Mouse (Mus musculus): ENCODE results near the gene Tekt1.
"Not testable (repeated sequence)": the region's sequence is repeated elsewhere in the genome, so short reads cannot be mapped to it uniquely, and the experiment has no call there.

Tekt1 gene

GRCm38 (mm10) chr11:72388113-72388529 lies 25.9 kb upstream of the Tekt1 start:
- DNase-seq = no peak

DNA sequence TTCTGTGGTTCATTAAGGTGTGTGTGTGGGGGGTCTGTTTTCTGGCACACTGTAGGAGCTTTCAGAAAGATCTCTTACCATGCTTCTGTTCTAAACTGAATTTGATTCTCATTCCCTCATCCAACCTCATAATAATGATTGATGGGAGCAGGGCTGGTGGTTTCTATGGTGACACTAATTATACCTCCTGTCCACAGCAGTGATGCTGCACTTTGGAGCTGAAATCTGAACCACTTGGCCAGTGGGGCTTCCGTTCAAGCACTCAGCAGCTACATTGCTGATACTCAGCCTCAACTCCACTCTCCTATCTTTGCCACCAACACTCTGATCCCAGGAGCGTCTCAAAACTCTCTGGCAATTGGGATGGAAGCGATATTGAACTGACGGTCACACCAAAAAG lies 17.1 kb upstream of the Tekt1 start:
- no peak for DNase-seq

DNA sequence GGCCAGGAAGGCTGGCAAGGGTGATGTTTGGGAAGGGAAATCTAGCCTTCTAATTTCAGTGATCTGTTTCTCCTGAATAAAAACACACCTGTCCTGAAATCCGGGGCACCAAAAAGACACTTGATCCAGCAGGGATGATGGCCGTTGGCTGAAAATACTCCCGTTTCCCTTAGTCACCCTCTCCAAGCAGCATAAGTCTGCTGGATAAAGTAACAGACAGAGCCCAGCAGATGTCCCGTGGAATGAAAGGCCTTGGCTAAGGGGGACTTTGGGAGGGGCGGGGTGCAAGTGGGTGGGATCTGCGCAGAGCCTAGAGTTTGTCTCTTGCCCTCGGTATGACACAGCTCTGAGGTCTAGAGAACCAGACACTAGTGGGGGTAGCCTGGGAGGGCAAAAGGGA lies 16.0 kb upstream of the Tekt1 start:
- no peak for DNase-seq

DNA sequence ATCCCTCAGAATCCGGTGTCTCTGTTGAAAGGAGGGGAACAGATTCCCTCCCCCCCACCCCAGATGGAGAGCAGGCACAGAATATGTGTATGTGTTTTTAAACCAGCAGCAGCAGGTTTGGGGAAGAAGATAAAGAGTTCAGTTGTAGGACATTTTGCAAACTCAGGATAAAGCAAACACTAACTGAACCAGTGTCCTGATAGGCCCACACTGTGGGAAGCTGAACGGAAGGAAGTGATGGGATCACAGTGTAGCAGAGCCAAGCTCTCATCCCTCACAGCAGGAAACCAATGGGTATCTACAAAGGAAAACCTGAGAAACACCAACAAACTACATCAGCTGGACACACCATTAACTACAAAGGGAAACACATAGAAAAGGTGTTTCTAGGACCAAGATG lies 14.3 kb upstream of the Tekt1 start:
- DNase-seq = no peak

- DNase-seq = no peak
Measured at GRCm38 (mm10) chr11:72369904-72370672, 7.8 kb upstream of the Tekt1 start.

- DNase-seq = peak; percentile 38
Measured at GRCm38 (mm10) chr11:72367934-72368674, 5.9 kb upstream of the Tekt1 start.

GRCm38 (mm10) chr11:72366126-72366525 lies 3.9 kb upstream of the Tekt1 start:
- no peak for DNase-seq

DNA sequence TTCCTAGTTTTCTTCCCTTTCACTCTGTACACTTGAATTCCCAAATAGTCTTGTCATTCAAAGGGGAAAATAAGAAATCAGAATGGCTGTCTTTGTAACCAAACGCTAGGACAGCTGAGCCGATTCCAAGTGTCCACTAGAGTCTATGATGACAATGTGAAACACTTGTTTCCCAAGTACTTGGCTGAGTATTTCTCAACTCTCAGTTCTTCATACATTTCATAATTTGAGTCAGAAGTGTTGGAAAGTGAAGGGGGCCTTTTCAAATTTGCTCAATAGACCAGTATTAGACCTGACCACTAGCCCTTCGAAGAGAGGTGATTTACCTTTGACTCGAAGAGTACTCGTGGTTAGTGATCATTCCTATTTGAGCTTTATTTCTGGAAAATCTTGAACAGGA lies 2.3 kb upstream of the Tekt1 start:
- no peak for DNase-seq

DNA sequence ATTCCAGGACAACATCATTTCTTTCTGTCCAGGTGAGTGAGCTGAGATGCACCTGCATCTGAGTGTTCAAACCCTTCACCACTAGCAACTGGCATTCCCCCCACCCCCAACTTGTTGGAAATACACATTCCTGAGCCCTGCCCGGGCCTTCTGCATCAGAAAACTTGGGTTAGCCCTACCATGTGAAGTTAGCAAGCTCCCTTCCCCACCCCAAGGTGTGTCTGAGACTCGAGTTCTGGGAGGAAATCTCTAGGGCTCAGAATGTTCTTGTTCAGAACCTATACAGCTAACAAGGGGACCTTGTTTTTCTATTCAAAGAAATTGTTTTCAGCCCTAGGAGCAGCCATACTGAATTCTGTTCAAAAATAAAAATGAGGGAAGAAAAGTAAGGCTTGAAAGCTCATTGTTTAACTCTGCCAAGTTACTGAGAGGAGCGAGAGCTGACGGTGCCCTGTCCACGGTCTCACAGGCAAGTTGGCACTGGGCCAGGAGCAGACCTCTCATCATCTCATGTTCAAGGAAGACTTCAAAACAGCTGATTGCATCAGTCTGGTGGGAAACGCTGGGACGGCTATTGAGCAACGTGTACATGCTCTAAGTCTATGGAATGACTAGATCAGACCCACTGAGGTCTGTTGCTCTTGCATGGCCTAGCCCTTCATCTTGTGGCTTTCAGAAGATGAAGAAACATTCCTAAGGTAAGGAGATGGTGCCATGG lies 1.4 kb upstream of the Tekt1 start:
- DNase-seq = no peak

DNA sequence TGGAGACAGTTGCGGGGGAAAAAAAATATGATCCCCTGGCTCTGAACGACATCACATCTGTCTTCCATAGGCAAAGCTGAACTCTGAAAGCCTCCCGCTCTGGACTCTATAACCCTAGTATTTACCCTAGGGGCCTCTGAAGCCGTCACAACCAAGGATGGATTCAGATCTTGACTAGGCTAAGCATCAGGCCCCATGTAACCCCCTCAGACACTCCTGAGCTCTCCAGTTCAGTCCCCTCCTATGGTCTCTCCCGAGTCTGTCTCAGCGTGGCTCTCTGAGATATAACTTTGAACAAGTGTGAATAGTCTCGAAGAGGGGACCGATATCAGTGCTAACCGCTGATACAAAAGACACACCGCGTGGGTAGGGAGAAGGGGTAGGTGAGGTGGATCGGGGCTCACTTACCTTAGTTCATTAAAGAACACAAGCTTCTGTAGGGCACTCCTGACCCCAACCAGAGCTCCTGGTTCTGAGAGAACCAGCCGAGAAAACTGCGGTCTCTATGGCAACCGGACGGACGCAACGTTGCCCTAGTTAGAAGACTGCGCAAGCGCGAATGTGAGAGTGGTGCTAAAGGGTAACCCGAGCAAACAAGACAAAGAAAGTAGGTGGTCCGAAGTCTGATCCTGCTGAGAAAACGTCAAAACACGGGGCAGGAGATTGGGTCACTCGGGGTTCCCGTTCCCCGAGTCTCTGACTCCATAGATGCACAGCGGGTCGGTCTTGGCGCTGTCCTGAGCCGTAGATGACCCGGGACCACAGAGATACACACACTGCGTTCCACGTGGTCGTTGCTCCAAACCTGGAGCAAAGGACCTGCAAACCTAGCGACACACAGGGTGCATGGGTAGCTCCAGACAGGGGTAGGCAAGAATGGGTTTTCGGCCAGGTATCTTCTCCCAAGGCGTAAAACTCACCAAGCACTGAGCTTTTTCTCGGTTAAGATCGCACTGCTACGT lies 576 bp downstream of the Tekt1 start:
- DNase-seq = peak; percentile 76

GRCm38 (mm10) chr11:72354971-72355728 lies 7.1 kb downstream of the Tekt1 start:
- peak; percentile 40 for DNase-seq

GRCm38 (mm10) chr11:72353186-72353585 lies 9.1 kb downstream of the Tekt1 start:
- DNase-seq = no peak

GRCm38 (mm10) chr11:72352272-72352671 lies 10.0 kb downstream of the Tekt1 start:
- no peak for DNase-seq

DNA sequence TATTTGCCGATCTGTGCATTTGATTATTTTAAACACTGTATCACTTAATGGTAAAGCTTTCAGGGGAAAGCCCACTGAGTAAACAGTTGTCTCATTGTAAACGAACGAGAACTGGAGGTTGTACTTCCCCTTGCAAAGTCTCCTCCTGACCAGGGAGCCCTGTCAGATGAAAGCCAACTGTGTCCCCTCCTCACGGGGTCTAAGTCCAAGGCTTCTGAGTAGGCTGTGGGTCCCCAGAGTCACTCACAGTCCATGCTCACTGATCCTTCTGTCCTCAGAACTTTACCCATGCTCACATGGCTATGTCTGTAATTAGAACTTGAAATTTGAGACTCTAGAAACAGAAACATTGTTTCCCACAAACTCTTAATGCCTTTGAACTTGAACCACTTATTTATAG lies 12.6 kb downstream of the Tekt1 start:
- no peak for DNase-seq

GRCm38 (mm10) chr11:72349016-72349415 lies 13.2 kb downstream of the Tekt1 start:
- DNase-seq = peak; percentile 70

DNA sequence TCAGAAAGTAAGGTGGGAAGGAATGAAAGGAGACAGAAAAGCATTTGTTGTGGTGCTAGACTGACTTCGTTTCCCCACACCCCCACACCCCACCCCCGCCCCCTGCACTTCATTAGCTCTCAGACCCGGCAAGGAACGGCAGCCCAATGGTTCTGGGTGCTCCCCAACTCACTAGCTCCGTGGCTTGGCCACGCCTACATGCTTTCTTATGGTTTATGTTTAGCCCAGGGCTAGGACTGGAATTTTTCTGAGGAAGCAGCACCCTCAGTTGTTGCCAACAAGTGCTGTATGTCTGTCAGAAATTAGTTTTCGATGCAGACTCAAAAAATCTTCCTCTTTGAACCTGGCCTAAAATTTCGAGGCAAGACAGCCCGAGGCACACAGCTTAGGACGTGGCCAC lies 13.7 kb downstream of the Tekt1 start:
- DNase-seq = peak; percentile 25

DNA sequence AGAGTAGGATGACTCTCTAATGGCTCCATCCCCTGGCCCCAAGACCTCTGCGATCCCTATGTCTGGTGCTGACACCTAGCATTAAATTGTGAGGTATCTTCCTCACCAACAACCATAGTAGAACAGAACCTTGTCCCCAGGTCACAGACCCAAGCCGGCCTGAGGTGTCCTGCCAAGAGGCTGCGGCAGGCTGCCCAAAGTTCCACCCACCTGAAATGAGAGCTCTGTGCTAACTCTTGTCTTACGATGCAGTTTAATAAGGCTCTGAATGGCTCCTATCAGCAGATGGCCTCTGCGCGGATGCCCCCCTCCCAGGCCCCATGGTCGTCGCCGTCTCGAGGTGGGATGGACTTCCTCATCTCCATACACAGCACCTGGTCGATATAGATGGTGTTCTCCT lies 17.8 kb downstream of the Tekt1 start:
- DNase-seq = no peak

DNA sequence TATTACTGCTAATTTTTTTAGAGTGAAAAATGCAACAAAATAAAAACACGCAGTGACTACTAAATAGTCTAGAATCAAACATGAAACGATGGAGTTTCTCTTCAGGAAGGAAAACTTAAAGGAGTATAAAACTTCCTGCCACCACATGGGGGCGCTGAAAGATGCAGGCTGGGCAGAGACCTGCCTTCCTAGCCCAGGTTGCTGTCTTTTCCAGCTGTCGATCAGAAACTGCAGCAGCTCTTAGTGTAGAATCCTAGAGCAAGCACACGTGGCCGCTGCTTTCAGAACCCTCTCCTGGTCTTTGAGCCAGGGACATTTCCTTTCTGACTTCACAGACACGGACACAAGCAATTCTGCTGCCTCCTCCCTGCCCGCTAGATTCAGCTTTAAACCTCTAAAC lies 18.3 kb downstream of the Tekt1 start:
- DNase-seq = no peak

DNA sequence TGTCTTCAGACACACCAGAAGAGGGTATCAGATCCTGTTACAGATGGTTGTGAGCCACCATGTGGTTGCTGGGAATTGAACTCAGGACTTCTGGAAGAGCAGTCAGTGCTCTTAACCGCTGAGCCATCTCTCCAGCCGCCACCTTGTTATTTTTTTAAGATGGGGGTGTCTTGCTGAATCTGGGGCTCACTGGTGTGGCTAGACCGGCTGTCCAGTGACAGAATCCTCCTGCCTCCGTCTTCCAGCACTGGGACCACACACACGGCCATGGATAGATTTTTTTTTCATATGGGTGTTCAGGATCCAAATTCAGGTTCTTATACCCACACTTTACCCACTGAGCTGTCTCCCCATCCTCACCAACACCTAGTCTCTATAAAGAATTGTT lies 19.0 kb downstream of the Tekt1 start:
- DNase-seq = not testable (repeated sequence)

DNA sequence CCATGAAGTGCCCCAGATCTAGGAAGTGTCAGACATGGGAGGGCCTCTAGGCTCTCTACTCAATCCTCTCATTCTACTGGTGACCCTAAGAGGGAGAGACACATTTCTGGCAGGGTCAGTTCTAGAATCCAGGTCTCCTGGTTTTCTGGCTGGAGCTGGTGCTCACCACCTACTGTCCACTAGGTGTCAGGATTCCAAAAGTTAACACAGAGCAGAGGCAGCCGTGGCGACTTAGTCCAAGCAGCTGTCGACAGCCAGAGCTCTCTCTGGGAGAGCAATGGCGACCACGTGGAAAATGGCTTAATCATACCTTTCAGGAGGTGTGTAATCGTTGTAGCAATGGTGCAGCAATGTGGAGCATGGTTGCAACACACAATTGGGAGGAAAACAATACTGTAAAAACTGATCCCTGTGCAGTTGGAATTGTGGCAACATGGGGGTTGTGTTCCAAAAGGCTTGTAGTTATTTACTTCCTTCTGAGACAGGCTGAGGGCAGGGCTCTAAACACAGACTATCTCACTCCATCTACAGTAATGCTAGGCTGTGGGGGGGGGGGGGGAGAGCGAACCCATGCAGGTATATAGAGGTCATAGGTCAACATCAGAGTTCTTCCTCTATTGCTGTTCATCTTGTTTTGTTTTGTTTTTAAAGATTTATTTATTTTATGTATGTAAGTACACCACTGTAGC lies 19.5 kb downstream of the Tekt1 start:
- DNase-seq = peak; percentile 58

GRCm38 (mm10) chr11:72339716-72340115 lies 22.5 kb downstream of the Tekt1 start:
- no peak for DNase-seq

All from layer of hippocampus, adult 9-11 months (tissue).